15 mouse cellular contexts compared by ENCODE assay signal in the genomic region with DNA sequence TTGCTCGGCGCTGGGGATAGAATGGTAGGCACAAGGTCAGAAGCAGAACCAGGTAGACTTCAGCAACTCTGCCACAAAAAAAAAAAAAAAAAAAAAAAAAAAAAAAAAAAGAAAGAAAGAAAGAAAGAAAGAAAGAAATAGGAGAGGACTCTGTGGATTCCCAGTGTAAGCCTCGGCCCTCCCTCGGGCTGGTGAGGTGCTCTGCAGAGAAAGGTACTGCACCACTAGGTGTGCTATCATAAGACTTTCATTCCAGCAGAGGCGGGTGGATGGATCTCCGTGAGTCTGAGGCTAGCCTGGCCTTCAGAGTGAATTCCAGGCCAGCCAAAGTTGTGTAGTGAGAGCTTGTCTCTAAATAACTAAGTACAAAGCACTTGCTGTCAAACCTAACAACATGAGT. TPM values are rescaled to one million over a fixed set of nuclear protein-coding genes. Genes with fewer than 3 reads are reported as not detected.
DNase-seq lines count a peak whose midpoint lies in the region; ATAC-seq and TF ChIP-seq lines count a peak whose summit lies in the region.
"Had no signal": no experiment of that assay in that cellular context is flagged by ENCODE, and none has a peak within 500 bp of the region (broad histone marks: within the 10 kb centered on the region; RNA-seq: fewer than 3 reads in every experiment).

No protein-coding gene starts in this region.

- peak; percentile 21 for DNase-seq in CD4-positive, CD25-positive, alpha-beta regulatory T cell, adult 2 months (ENCODE audit: low read depth, low spot score)
- DNase-seq in lung, adult 2 months, result no peak
- DNase-seq in lung, postnatal 14 days, result no peak
- DNase-seq in embryo, embryonic 10.5 days (ENCODE audit: low spot score), result peak; percentile 18
- peak; percentile 25 for DNase-seq in splenic B cell, adult 2 months (ENCODE audit: low read depth, low spot score)
- no peak for DNase-seq in ovary, postnatal 36 days (ENCODE audit: low spot score)
- no peak for DNase-seq in thymus, postnatal 14 days
- DNase-seq: cerebellum, adult 11-12 months; left cerebral cortex, postnatal 4 days; liver, embryonic 13.5 days; thymus, adult 18-20 months had no signal

- H3K4me3 ChIP-seq in lung, adult 2 months (replicated peaks; ENCODE audit: extremely low read depth, low read depth, low read length), result no peak overlapping the region
- H3K4me3 ChIP-seq: hindbrain, embryonic 15.5 days; liver, embryonic 13.5 days; neural tube, embryonic 15.5 days had no signal

- no peak for TF ChIP-seq POLR2A in lung, adult 2 months (IDR thresholded peaks at IDR 0.05; ENCODE audit: borderline replicate concordance, extremely low read depth, low read depth, low read length)

- no peak for ATAC-seq in CD4-positive, CD25-positive, alpha-beta regulatory T cell, adult 4 months
- ATAC-seq: activated CD4-positive, CD25-positive, alpha-beta regulatory T cell, adult 4 months had no signal

- no peaks in the 10 kb centered on the region for H3K27me3 ChIP-seq in splenic B cell, adult 2 months (ENCODE audit: control insufficient read depth, insufficient read depth, low read length, poor library complexity, severe bottlenecking)
- H3K27me3 ChIP-seq: hindbrain, embryonic 15.5 days; liver, embryonic 13.5 days; neural tube, embryonic 15.5 days had no signal

- H3K4me1 ChIP-seq in lung, adult 2 months (ENCODE audit: control insufficient read depth, insufficient read depth, low read length), result no peaks in the 10 kb centered on the region
- H3K4me1 ChIP-seq: hindbrain, embryonic 15.5 days; liver, embryonic 13.5 days; neural tube, embryonic 15.5 days had no signal

- TF ChIP-seq CTCF in lung, adult 2 months (IDR thresholded peaks at IDR 0.05; ENCODE audit: insufficient read depth, low read length), result 0 out of 2 replicates have a peak, but pooled peaks have one; percentile 3

- H3K36me3 ChIP-seq in splenic B cell, adult 2 months (ENCODE audit: control insufficient read depth, insufficient read depth, low read length, poor library complexity, severe bottlenecking), result no peaks in the 10 kb centered on the region
- H3K36me3 ChIP-seq: hindbrain, embryonic 15.5 days; liver, embryonic 13.5 days; neural tube, embryonic 15.5 days had no signal

- WGBS in lung, adult 2 months, result 70% methylated on average over 6 of the region's 6 CpGs

RNA-seq across cellular contexts. Expression of a gene that starts 10.9 kb away (rescaled TPM):
- 100 to 1,000 TPM; 277 to 314 TPM for polyA plus RNA-seq in CD4-positive, CD25-positive, alpha-beta regulatory T cell, adult 4 months (2017; shearing (Covaris generic))
- polyA plus RNA-seq in lung, adult 2 months (2012; rRNA removed), result 29.7 and 37.7 TPM in 2 replicates

RNA-seq across cellular contexts. Expression of a gene that starts 49.0 kb away (rescaled TPM):
- polyA plus RNA-seq in CD4-positive, CD25-positive, alpha-beta regulatory T cell, adult 4 months (2017; shearing (Covaris generic)), result under 1 TPM; 0.46 to 0.78 TPM
- 330 and 497 TPM in 2 replicates for polyA plus RNA-seq in lung, adult 2 months (2012; rRNA removed)

RNA-seq across cellular contexts. Expression of a gene that starts 50.9 kb away (rescaled TPM):
- 100 to 1,000 TPM; 479 to 616 TPM for polyA plus RNA-seq in CD4-positive, CD25-positive, alpha-beta regulatory T cell, adult 4 months (2017; shearing (Covaris generic))
- 152 and 172 TPM in 2 replicates for polyA plus RNA-seq in lung, adult 2 months (2012; rRNA removed)

Comparison
In these comparisons a context has a peak if more than half of its experiments do, and no peak if none do; other contexts are left out.
1. DNase-seq: peak in CD4-positive, CD25-positive, alpha-beta regulatory T cell, adult 2 months (single experiment), embryo, embryonic 10.5 days (single experiment) and splenic B cell, adult 2 months (single experiment); none in lung, adult 2 months (single experiment), lung, postnatal 14 days (single experiment), ovary, postnatal 36 days (single experiment) and thymus, postnatal 14 days (single experiment).
2. RNA of a gene that starts 49.0 kb away (polyA plus RNA-seq): 330 to 497 TPM in lung, adult 2 months; 0.46 to 0.78 TPM in CD4-positive, CD25-positive, alpha-beta regulatory T cell, adult 4 months; every median in the first group is over 100 times any median in the second.